Mouse (Mus musculus) lung, adult 2 months (tissue): ENCODE data around the gene Ly6g6d. TPM values are rescaled to one million over a fixed set of nuclear protein-coding genes. Genes with fewer than 3 reads are reported as not detected.

Source experiments
- DNase-seq: peaks from one replicate; pipeline ENCODE4 v3.0.0; 2022
- H3K4me1 ChIP-seq: fragments of 200-500 bp; 2 replicates; pipeline ENCODE4 v1.6.1; 2011; ENCODE audit warnings: low read length; ENCODE audit not compliant: control insufficient read depth, insufficient read depth
- H3K4me3 ChIP-seq: fragments of 200-500 bp; replicated peaks from 2 replicates; pipeline ENCODE3; 2011; ENCODE audit warnings: low read depth, mild to moderate bottlenecking, control low read depth, low read length; ENCODE audit errors: extremely low read depth
- CTCF ChIP-seq: fragments of 200-500 bp; IDR thresholded peaks from 2 replicates; pipeline ENCODE4 v1.5.1; 2011; ENCODE audit warnings: mild to moderate bottlenecking, low read length, control low read depth; ENCODE audit not compliant: insufficient read depth
- POLR2A ChIP-seq: fragments of 200-500 bp; IDR thresholded peaks from 2 replicates; pipeline ENCODE4 v1.6.1; 2011; ENCODE audit warnings: low read depth, mild to moderate bottlenecking, control low read depth, low read length, borderline replicate concordance; ENCODE audit errors: extremely low read depth
- WGBS: fragments of 180-500 bp; shearing (Covaris S2); methylation state at CpG from one replicate; pipeline ENCODE4 v1.1.7; 2018; 5-methylcytosine and 5-hydroxymethylcytosine counted together
- polyA plus RNA-seq: library from polyadenylated mRNA; depleted of rRNA; stranded (reverse); fragments of >200 nt; gene quantifications from 2 replicates; pipeline ENCODE4 v1.2.3, GENCODE M21; 2012

The Ly6g6d gene
- polyA plus RNA-seq, 1 experiment = 14.5 TPM

- TF ChIP-seq POLR2A (no peak), CTCF (no peak)
- Histone ChIP-seq H3K4me1 (peaks cover 4% of the 10 kb centered on the region; the same call in 1 of the 2 replicates), H3K4me3 (no peak within 1 kb of the TSS)
- DNase-seq = no peak
- WGBS = 49% methylated on average over 7 of the region's 7 CpGs
Observed at GRCm38 (mm10) chr17:35085208-35085865, 7.5 kb upstream of the Ly6g6d start, which contains the start of gene Ly6g6f. Ly6g6f (minus strand) TSS chr17:35085610.

DNA sequence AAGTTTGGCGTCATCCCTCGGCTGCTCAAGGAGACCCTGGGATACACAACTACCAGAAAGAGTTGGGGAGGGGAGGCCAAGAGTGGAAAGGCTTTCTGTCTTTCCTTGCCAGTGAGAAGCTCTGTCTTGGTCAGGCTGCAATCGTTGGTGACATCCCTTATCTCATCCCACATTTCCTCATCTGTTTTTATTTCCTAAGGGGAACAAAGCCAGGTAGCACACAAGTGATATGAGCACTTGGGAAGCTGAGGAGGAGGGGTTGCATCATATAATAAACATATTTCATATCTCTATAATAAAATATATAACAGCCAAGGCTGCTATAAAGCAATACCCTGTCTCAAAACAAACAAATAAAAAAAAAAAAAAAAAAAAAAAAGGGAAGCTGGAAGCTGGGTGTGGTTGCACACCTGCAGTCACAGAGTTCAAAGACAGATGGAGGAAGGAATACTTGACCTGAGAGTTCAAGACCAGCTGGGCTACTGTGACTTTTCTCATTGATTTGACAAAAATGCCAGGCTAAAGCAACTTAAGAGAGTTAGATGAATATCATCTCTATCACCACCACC is 6.1 kb upstream of the Ly6g6d start:
- TF ChIP-seq POLR2A (no peak), CTCF (no peak)
- DNase-seq = no peak
- WGBS = 62% methylated on average over 3 of the region's 3 CpGs

DNA sequence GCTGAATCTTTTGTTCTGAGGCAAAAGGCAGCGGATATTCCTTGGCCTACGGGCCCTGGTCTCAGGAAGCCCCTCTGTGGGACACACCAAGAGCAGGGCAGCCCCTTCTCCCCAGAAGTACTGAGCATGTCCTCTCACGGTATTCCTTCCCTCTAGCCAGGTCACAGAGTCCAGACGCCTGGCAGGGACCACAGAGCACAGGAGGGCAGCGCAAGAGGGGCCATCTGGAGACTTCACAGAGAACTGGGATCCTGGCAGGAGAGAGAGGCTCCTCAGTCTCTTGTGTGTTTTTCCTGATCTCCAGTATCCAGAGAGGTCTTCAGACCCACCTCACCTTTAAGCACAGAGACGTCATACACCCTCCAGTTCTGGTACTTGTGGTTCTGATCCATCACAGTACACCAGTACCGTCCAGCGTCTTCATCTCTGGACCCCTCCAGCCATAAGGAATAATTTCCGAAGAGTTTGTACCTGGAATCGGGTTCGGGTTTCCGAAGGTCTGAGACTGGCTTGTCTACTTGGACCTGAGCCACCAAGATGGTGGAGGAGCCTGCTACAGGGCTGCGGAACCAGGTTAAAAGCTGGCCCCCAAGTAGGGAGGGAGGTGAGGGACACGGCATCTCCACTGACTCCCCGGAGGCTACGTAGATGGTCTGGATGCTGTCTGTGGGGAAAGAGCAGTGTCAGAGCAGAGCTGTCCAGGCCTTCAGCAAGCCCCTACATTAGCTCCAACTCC is 5.1 kb upstream of the Ly6g6d start:
- no peak for TF ChIP-seq CTCF
- Histone ChIP-seq H3K4me1 (no peaks in the 10 kb centered on the region; the same call in 1 of the 2 replicates), H3K4me3 (no peak overlapping the region)
- WGBS = 90% methylated on average over 16 of the region's 16 CpGs
- DNase-seq = no peak

More for the DNA sequence above, 6.1 kb upstream of the Ly6g6d start:
- H3K4me3 ChIP-seq = no peak overlapping the region
- no peaks in the 10 kb centered on the region for H3K4me1 ChIP-seq

DNA sequence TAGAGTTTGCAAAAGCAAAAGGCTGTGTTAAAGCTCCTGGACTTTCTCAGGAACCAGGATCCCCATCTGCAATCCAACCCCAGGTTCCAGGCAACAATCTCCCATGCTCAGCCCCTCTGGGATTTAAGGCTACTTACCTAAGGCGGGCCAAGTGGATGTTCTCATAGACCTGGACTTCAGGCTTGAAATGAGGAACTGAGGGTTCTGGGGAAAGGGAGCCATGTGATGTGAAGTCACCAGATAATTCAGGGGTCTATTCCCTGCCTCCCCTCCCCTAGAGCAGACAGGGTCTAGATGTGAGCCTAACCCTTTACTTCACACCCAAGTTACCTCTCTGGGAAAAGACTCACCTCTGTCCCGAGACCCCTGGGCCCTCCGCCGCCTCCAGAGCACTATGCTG is 2.8 kb upstream of the Ly6g6d start:
- 88% methylated on average over 4 of the region's 4 CpGs for WGBS
- Histone ChIP-seq H3K4me1 (no peaks in the 10 kb centered on the region; the same call in none of the 2 replicates), H3K4me3 (no peak overlapping the region)
- DNase-seq = no peak
- TF ChIP-seq CTCF (no peak), POLR2A (no peak)

- DNase-seq = no peak
- no peak for TF ChIP-seq POLR2A
- TF ChIP-seq CTCF = no peak
- WGBS = 59% methylated on average over 6 of the region's 6 CpGs
Observed at GRCm38 (mm10) chr17:35080248-35080647, 2.4 kb upstream of the Ly6g6d start.

GRCm38 (mm10) chr17:35079778-35080177 is 1.9 kb upstream of the Ly6g6d start:
- 49% methylated on average over 9 of the region's 9 CpGs for WGBS
- Histone ChIP-seq H3K4me3 (no peak overlapping the region), H3K4me1 (no peaks in the 10 kb centered on the region; the same call in none of the 2 replicates)
- no peak for DNase-seq
- no peak for TF ChIP-seq CTCF
- no peak for TF ChIP-seq POLR2A

More at GRCm38 (mm10) chr17:35080248-35080647, 2.4 kb upstream of the Ly6g6d start:
- H3K4me1 ChIP-seq = no peaks in the 10 kb centered on the region; the same call in none of the 2 replicates
- H3K4me3 ChIP-seq = no peak overlapping the region

- 22% methylated on average over 2 of the region's 2 CpGs for WGBS
- peak; percentile 46 for DNase-seq
- Histone ChIP-seq H3K4me3 (peak overlapping the region; percentile 67), H3K4me1 (no peaks in the 10 kb centered on the region; the same call in none of the 2 replicates)
- TF ChIP-seq POLR2A (no peak), CTCF (no peak)
Observed at GRCm38 (mm10) chr17:35077285-35077684, 580 bp downstream of the Ly6g6d start.

DNA sequence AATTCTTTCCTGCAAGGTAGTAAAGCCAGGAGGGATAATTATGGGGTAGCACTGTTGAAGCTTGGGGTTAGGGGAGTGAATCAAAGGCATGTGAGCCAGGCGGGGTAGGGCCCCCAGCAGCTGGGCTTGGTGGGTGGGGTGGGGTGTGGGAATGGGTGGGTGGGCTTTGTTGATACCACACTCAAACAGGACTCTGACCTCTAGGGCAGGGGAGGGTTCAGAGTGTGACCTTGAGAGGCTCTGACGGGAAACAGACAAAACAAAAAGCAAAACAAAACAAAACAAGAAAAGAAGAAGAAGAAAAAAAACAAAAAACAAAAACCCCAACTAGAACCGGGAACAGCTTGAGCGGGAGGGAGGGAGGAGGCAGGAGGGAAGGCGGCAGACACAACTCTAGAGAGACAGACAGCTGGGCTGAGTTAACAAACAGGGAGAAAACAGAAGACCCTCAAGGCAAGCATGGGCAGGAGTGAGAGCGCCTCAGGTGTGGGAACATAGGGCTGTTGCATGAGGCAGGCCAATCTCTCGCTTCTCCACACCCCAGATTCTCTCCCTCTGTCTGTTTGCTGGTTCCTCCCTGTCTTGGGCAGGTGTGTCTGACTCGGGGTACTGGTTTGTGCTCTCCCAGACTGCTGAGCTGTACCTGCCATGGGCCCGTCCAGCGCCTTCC is 1.2 kb downstream of the Ly6g6d start, which contains the start of gene Ly6g6e:
Gene Ly6g6e, plus strand, starts transcription at position 396 of the 670 bp plus-strand sequence.
- DNase-seq = no peak
- WGBS = 29% methylated on average over 10 of the region's 10 CpGs

DNA sequence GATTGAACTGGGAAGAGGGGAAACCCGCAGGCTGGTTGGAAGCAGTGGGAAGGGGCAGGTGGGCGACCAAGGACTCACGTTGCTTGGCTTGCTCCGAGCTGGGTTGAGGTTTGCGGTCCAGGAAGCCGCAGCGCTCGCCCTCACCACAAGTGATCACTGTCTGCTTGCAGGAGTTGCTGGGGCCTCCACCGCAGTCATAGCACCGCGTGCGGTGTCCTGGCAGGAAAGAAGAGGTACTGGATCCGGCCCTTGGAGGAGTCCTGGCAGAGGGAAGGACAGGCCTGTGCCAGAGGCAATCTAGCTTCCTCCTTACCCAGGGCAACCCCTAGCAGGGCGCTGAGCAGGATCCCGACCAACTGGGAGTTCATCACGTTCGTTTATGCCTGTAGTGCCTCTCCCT is 3.8 kb downstream of the Ly6g6d start:
- no peak for DNase-seq
- Histone ChIP-seq H3K4me1 (no peaks in the 10 kb centered on the region; the same call in none of the 2 replicates), H3K4me3 (no peak overlapping the region)
- TF ChIP-seq CTCF (no peak), POLR2A (no peak)
- 54% methylated on average over 17 of the region's 17 CpGs for WGBS

More for the DNA sequence above, 1.2 kb downstream of the Ly6g6d start, which contains the start of gene Ly6g6e:
- TF ChIP-seq POLR2A (no peak), CTCF (no peak)
- H3K4me3 ChIP-seq = peak within 1 kb of the TSS; percentile 67
- H3K4me1 ChIP-seq = no peaks in the 10 kb centered on the region; the same call in none of the 2 replicates
